Mouse (Mus musculus): Measurements from ENCODE around the gene Il11ra1. TPM values are rescaled to one million over a fixed set of nuclear protein-coding genes. Genes with fewer than 3 reads are reported as not detected.

Gene Il11ra1
- polyA plus RNA-seq, 1 experiment, result 36.8 TPM

DNA sequence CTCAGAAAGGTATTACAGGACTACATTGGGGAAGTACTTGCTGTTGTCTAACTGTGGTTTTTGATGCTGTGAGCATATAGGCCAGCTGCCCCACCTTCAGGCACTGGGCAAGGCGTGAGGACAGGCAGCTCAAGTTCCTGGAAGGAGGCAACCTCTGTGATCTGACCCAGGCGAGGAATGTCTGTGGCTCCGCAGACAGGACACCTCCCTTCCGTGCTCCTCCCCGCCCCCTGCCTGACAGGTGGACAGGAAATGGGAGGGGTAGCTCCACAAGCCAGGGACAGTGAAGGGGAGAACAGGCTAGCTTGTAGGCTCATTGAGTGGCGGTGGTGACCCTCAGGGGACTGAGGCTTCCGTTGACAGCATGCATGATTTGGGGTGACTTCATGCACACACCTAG is 35.3 kb upstream of the Il11ra1 start:
- no peaks in the 10 kb centered on the region for H3K4me1 ChIP-seq (ENCODE audit: control insufficient read depth, insufficient read depth, low read length)
- no peak overlapping the region for H3K4me3 ChIP-seq (ENCODE audit: insufficient read depth, low read length)
- H3K27ac ChIP-seq (ENCODE audit: insufficient read depth, low read depth, low read length), result no peak overlapping the region
- TF ChIP-seq POLR2A (IDR thresholded peaks at IDR 0.05; ENCODE audit: borderline replicate concordance, low read depth, low read length) (no peak), CTCF (IDR thresholded peaks at IDR 0.05; ENCODE audit: low read depth, low read length) (no peak)

DNA sequence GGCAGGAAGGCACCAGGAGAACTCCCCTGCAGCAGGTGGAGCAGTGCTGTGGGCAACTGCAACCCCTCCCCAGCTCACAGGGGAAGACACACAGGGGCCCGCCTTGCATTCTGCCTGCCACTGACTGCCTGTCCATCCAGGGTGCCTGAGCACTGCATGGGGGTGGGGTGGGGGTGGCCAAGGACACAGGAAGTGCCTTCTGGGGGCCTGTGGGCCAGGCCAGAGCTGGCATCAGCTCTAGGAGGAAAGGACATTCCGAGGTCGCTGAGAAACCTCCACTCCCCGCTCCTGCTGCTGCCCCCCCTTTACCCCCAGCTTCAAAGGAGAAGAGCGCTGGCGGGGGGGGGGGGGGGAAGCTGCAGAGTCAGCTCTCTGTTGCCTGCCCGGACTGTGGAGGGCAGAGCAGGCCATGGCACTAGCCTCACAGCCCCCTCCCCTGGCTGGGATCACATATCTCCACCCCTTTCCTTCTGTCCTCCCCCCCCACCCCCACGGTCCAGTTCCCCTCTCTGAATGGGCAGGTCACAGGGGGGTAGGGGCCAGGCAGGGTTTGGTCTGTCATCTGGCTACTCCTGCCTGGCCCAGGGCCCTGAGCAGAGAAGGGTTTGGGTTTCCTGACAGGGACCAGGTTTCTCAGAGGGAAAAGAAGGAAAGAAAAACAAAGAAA is 34.6 kb upstream of the Il11ra1 start:
- TF ChIP-seq POLR2A (IDR thresholded peaks at IDR 0.05; ENCODE audit: borderline replicate concordance, low read depth, low read length) (no peak), CTCF (IDR thresholded peaks at IDR 0.05; ENCODE audit: low read depth, low read length) (no peak)
- Histone ChIP-seq H3K4me1 (ENCODE audit: control insufficient read depth, insufficient read depth, low read length) (no peaks in the 10 kb centered on the region), H3K4me3 (ENCODE audit: insufficient read depth, low read length) (no peak overlapping the region), H3K27ac (ENCODE audit: insufficient read depth, low read depth, low read length) (no peak overlapping the region)

DNA sequence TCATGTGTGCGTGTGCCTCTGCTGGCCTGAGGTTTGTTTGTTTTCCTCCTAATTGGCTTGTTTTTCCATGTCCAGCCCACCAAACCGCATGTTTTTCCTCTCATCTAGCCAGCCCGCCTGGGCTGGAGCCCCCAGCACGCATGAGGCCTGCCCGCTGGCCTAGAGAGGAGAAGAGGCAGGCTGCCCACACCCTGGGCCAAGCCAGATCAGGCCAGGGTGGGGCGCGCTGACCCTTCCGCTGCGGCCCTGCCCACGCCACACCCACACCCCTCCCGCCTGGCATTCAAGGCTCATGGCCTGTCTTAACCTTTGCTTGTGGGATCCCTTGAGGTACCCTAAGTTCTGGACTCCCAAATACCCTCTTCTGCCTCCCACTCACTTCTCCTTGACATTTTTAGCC is 33.1 kb upstream of the Il11ra1 start:
- Histone ChIP-seq H3K4me1 (ENCODE audit: control insufficient read depth, insufficient read depth, low read length) (no peaks in the 10 kb centered on the region), H3K27ac (ENCODE audit: insufficient read depth, low read depth, low read length) (no peak overlapping the region), H3K4me3 (ENCODE audit: insufficient read depth, low read length) (no peak overlapping the region)
- TF ChIP-seq CTCF (IDR thresholded peaks at IDR 0.05; ENCODE audit: low read depth, low read length) (no peak), POLR2A (IDR thresholded peaks at IDR 0.05; ENCODE audit: borderline replicate concordance, low read depth, low read length) (no peak)

DNA sequence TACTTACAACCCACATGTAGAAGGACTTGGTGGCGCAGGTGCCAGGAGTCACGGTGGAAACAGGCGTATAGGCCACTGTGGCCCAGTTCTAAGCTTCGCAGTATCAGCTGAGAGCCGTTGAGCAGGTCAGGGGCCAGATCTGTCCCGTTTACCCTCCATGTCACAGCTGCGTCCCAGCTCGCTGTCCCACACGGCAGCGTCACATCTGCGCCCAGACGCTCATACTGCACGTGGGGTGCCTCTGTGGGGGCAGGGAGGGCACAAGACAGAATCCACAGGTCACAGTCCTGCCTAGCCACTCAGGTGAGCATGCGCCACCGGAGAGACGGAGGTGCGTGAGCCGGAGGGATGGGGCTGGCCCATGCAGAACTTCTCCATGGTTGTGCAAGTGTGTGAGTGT is 29.0 kb upstream of the Il11ra1 start:
- H3K4me3 ChIP-seq (ENCODE audit: insufficient read depth, low read length), result no peak overlapping the region
- H3K27ac ChIP-seq (ENCODE audit: insufficient read depth, low read depth, low read length), result no peak overlapping the region
- no peaks in the 10 kb centered on the region for H3K4me1 ChIP-seq (ENCODE audit: control insufficient read depth, insufficient read depth, low read length)
- TF ChIP-seq POLR2A (IDR thresholded peaks at IDR 0.05; ENCODE audit: borderline replicate concordance, low read depth, low read length) (no peak), CTCF (IDR thresholded peaks at IDR 0.05; ENCODE audit: low read depth, low read length) (no peak)

DNA sequence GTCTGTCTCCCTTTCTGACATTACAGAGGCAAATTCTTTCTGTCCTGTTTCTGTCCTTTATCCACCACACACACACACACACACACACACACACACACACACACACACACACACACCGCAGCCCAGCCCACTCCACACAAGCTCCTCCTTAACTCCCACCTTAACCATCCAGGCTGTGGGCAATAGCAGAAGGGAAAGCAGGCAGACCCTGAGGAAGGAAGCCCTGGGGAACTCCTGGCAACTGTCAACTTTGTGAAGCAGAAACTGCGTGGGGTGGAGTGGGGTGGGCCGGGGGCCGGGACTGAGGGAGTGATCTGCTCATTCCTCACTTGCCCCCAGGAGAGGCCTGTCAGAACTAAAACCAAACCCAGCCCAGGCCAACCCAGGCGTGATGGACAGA is 28.3 kb upstream of the Il11ra1 start:
- H3K4me1 ChIP-seq (ENCODE audit: control insufficient read depth, insufficient read depth, low read length), result no peaks in the 10 kb centered on the region
- TF ChIP-seq POLR2A (IDR thresholded peaks at IDR 0.05; ENCODE audit: borderline replicate concordance, low read depth, low read length) (no peak), CTCF (IDR thresholded peaks at IDR 0.05; ENCODE audit: low read depth, low read length) (no peak)
- no peak overlapping the region for H3K4me3 ChIP-seq (ENCODE audit: insufficient read depth, low read length)
- no peak overlapping the region for H3K27ac ChIP-seq (ENCODE audit: insufficient read depth, low read depth, low read length)

DNA sequence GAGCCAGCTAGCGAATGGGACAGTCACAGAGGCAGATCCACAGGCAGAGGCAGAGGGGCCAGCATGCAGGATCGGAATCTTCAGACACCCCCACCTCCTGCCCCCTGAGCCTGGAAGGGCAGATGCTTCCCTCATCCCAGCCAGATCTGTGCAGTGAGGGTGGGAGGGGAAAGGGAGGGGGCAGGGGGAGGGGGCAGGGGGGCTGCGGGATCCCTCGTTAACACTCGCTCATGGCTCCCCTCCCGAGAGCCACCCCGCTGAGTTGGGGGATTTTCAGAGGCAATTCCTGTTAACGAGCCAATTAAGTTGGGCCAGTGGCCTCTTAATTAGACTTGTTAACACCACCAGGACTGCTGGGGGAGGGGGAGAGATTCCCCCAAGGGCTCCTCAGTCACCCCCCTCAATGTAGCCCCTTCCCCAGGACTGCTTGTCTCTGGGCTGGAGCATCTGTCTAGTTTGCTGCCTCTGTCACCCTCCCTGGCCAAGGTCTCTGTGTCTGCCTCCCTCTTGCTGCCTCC is 27.8 kb upstream of the Il11ra1 start:
- Histone ChIP-seq H3K4me1 (ENCODE audit: control insufficient read depth, insufficient read depth, low read length) (no peaks in the 10 kb centered on the region), H3K27ac (ENCODE audit: insufficient read depth, low read depth, low read length) (no peak overlapping the region), H3K4me3 (ENCODE audit: insufficient read depth, low read length) (no peak overlapping the region)
- TF ChIP-seq POLR2A (IDR thresholded peaks at IDR 0.05; ENCODE audit: borderline replicate concordance, low read depth, low read length), result no peak
- no peak for TF ChIP-seq CTCF (IDR thresholded peaks at IDR 0.05; ENCODE audit: low read depth, low read length)

DNA sequence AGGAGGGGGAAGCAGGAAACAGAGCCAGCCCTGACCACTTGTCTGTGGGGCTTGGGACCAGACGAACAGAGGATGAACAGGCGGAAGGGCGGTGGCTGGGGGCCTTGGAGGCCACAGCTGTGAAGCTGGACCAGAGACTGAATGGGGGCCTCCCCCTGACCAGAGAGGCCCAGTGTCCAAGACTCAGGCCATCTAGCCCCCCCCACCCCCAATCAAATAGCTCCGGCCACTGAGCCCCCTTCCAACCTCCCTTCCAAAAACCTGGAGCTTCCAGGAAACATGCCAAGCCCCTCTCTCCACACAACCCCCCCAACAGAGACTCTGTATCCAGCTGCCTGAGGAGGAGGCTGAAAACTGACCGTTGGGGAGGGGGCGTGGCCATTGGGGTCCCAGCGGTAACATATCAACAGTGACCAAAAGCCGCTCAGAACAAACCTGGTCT is 27.2 kb upstream of the Il11ra1 start:
- Histone ChIP-seq H3K27ac (ENCODE audit: insufficient read depth, low read depth, low read length) (no peak overlapping the region), H3K4me1 (ENCODE audit: control insufficient read depth, insufficient read depth, low read length) (no peaks in the 10 kb centered on the region), H3K4me3 (ENCODE audit: insufficient read depth, low read length) (no peak overlapping the region)
- no peak for TF ChIP-seq POLR2A (IDR thresholded peaks at IDR 0.05; ENCODE audit: borderline replicate concordance, low read depth, low read length)
- no peak for TF ChIP-seq CTCF (IDR thresholded peaks at IDR 0.05; ENCODE audit: low read depth, low read length)

DNA sequence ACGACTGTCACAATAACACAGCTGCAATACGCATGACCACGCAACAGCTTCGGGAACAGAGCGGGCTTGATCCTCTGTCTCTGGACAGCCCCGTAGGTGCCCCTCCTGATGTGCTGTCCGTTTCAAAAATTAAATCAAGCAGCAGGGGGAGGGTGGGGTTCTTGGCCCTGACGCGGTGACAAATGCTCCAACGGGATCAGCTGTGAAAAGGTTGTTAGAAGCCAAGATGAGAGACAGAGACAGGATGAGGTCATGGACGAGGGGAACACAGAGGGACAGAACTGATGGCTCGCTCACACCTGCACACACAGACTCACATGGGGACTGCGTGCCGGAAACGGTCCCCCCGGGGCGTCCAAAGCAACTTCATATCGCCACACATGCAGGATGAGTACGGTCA is 26.6 kb upstream of the Il11ra1 start:
- Histone ChIP-seq H3K4me3 (ENCODE audit: insufficient read depth, low read length) (no peak overlapping the region), H3K27ac (ENCODE audit: insufficient read depth, low read depth, low read length) (no peak overlapping the region), H3K4me1 (ENCODE audit: control insufficient read depth, insufficient read depth, low read length) (no peaks in the 10 kb centered on the region)
- TF ChIP-seq CTCF (IDR thresholded peaks at IDR 0.05; ENCODE audit: low read depth, low read length), result no peak
- TF ChIP-seq POLR2A (IDR thresholded peaks at IDR 0.05; ENCODE audit: borderline replicate concordance, low read depth, low read length), result no peak

DNA sequence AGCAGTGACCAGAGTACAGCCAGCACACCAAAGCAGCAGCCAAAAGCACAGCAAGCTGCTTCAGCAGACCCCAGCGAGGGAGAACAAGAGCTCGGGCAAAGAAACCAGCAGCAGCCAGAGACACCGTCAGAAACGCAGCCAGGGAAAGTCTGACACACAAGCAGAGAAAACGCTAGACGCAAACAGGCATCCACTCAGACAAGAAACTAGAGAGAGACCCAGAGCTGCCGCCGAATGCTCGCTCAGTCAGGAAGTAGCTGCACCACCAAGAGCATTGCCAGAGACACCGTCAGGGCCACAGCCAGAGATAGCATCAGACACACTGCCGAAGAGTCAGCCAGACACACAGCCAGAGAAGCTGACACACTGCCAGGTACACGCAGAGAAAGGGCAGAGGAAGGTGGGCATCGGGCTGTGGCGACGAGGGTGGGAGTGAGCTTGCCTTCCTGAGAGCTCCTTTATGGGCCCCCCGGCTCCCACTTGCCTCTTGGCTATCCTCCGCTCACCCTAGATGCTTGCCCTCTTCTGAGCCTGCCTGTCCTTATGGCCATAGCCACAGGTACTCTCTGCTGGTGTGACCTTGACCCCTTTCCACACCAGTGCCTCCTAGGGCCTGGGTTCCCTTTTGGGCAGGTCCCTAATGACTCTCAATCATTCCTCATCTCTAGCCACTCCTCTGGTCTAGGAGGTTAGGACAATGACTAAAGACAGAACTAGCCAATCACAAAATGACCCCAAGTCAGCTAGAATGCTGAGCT is 23.4 kb upstream of the Il11ra1 start:
- no peak overlapping the region for H3K4me3 ChIP-seq (ENCODE audit: insufficient read depth, low read length)
- H3K27ac ChIP-seq (ENCODE audit: insufficient read depth, low read depth, low read length), result no peak overlapping the region
- no peaks in the 10 kb centered on the region for H3K4me1 ChIP-seq (ENCODE audit: control insufficient read depth, insufficient read depth, low read length)
- TF ChIP-seq POLR2A (IDR thresholded peaks at IDR 0.05; ENCODE audit: borderline replicate concordance, low read depth, low read length), result no peak
- no peak for TF ChIP-seq CTCF (IDR thresholded peaks at IDR 0.05; ENCODE audit: low read depth, low read length)

DNA sequence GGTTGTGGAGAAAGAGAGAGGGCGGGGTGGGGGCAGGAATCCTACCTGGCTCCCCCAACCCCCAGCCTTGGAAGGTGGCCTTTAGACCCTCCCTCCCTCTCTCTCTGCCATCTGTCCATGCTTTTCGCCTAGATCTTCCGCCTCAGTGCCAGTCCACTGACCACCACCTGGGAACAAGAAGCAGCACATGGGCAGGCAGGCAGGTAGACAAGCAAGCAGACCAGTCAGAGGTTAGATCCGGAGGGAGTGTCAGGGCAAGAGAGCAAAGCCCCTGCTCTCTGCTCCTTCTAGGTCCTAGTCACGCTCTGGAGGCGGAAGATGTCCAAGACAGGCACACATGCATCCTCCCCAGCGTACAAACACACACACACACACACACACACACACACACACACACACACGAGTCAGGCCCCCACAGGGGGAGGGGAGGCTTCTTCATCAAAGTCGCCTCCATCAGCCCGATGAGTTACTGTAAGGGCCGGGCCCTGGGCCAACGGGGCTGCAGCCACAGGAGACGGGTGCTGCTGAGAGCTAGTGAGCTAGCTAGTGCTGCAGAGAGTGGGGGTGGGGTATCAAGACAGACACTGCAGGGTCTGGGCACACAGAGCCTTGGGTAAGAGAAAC is 22.7 kb upstream of the Il11ra1 start:
- no peaks in the 10 kb centered on the region for H3K4me1 ChIP-seq (ENCODE audit: control insufficient read depth, insufficient read depth, low read length)
- TF ChIP-seq POLR2A (IDR thresholded peaks at IDR 0.05; ENCODE audit: borderline replicate concordance, low read depth, low read length) (no peak), CTCF (IDR thresholded peaks at IDR 0.05; ENCODE audit: low read depth, low read length) (no peak)
- no peak overlapping the region for H3K4me3 ChIP-seq (ENCODE audit: insufficient read depth, low read length)
- no peak overlapping the region for H3K27ac ChIP-seq (ENCODE audit: insufficient read depth, low read depth, low read length)
